Mouse (Mus musculus) thymus, postnatal 36 days (tissue): ENCODE measurements around the gene Hoxd11.
A peak's percentile ranks its signal among the peaks of the same experiment; 100 is the strongest.

ENCODE experiments used
- DNase-seq, 2 experiments: peaks; one replicate each; pipeline ENCODE4 v3.0.0; 2022; ENCODE audit warnings: mixed read lengths in 2 of 2

The Hoxd11 gene

GRCm38 (mm10) chr2:74710929-74711543, 31.7 kb downstream of the Hoxd11 start:
- DNase-seq, result no peak

GRCm38 (mm10) chr2:74711721-74712621, 32.6 kb downstream of the Hoxd11 start, which contains the start of the genes Hoxd3 and Hoxd4:
Hoxd3 (plus strand) TSS chr2:74711927.
Hoxd4 (plus strand) TSS chr2:74711929.
- DNase-seq, result no peak

DNA sequence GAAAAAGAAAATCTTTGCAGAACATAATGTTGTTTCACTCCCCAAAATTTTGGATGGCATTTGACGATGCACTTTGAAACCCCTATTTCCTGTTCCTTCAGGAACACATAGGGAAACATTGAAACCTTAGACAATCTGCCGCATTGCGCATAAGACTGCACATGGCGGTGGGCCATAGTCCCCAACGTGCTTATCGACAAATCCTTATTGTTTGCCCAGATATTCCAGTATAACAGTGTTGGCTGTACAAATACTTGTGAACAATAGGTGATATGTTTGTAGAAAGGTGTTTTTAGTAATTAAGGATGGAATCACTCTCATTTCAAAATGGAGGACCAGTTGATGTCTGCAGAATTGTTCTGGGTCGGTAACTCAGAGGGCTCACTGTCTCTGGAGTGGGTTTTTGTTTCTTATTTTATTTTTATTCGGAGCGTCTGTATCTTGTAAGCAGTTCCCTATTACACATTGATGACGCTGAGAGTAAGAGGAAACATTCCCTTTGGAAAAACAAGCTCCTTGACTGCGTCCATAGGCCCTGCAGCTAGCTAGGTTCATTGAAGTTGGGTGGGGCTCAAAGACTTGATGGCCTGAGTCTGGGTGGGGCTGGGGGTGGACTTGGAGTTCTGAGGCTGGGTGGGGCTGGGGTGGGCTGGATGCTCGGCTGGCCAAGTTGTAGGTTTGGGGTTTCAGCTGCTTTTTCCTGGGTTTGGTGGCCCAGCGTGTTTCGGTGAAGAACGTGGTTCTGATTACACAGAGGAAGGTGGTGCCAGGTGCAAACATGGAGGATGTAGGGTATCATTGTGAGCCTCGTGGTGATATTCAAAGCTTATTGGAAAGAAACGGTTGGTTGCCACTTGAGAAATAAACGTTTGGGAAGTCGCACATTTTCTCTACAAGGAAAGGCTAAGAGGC, 34.1 kb downstream of the Hoxd11 start:
- DNase-seq, result no peak

- no peak for DNase-seq
Observed at GRCm38 (mm10) chr2:74714156-74714789, 34.9 kb downstream of the Hoxd11 start.

GRCm38 (mm10) chr2:74714881-74715280, 35.5 kb downstream of the Hoxd11 start:
- no peak for DNase-seq

DNA sequence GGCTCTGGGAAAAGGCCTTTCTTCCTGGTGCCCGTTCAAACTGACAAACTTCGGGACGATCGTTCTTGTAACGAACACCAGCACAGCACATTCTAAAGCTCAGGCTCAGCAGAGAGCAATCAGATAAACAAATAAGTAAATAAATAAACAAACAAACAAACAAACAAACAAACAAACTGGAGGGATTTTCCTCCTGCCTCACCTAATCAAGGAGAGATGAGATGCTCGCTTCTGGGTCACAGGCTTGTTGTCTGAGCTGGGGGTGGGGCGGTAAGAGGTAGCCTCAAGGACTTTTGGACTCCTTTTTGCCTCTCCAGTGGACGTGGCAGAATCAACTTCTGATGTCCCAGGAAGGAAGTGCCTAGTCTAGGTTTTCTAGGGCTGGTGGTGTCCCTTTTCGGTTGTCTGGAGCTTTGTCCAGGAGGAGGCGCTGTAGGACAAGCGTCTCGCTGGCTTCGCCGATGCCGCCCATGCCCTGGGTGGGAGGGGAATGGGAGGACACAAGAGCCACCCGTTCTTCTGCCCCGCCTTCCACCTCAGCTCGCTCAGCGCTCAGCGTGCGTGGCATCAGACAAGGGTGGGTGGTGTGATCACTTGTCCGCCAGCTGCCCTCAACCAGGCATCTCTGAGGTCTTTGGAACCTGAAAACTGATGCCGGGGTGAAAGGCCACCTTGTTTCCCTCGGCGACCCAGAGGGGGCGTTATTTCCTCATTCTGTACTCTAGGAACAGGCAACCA, 36.3 kb downstream of the Hoxd11 start:
- DNase-seq, result peak; percentile 71 to 74

- DNase-seq, result no peak
Observed at GRCm38 (mm10) chr2:74720384-74720783, 41.0 kb downstream of the Hoxd11 start.

- no peak for DNase-seq
Observed at GRCm38 (mm10) chr2:74720955-74721491, 41.7 kb downstream of the Hoxd11 start.

- DNase-seq, result no peak
Observed at GRCm38 (mm10) chr2:74721882-74722281, 42.5 kb downstream of the Hoxd11 start.

DNA sequence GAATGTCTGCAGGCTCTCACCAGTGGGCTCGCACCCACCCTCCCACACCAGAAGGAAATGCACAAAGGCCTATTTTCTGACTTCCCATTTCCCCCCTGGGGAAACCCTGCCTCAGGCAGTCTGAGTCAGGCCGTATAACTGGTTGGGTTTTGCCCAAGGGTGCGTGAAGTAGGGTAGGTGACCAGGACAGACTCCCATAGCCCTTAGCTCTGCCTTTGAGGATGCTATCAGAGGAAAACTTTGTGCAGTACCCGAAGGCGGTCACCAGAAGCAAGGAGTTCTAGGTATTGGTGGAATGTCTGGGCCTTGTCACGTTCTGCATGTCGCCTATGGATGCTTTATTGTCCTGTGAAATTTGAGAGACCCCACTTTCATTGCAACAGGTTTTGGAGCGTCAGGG, 43.6 kb downstream of the Hoxd11 start:
- no peak for DNase-seq

DNA sequence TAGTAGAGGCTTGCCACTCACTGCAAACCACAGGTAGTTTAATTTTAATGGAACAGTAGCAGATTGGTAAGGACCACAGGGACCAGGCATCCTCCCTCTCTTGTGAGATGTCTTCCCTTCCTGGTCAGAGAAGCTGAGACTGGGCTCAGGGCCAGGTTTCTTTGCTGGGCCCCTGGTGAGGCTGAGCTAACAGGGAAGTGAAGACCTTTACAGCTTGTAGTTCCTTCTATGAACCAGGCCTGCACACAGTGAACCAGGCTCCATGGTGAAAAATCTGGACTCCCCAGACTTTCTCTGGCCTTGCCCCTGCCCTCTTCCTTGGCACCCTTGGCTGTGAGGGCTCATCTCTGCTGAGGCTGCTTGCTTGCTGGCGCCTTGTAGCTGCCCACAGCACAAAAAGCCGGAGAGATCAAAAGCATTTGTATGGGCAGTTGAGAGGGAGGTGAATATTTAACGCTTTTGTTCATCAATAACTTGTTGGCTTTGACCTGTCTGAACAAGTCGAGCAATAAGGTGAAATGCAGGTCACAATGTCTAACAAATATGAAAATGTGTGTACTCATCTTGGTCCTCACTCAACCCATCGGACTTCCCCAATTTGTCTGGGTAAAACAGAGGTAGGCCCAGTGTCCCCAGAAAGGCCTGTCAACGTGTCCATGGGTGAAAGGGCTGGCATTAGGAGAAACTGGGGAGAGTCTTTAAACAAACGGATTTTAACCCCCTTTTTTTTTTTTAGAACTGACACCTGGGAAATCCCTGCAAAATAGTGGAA, 45.1 kb downstream of the Hoxd11 start:
- no peak for DNase-seq

- DNase-seq, result no peak
Observed at GRCm38 (mm10) chr2:74725171-74725570, 45.8 kb downstream of the Hoxd11 start.

DNA sequence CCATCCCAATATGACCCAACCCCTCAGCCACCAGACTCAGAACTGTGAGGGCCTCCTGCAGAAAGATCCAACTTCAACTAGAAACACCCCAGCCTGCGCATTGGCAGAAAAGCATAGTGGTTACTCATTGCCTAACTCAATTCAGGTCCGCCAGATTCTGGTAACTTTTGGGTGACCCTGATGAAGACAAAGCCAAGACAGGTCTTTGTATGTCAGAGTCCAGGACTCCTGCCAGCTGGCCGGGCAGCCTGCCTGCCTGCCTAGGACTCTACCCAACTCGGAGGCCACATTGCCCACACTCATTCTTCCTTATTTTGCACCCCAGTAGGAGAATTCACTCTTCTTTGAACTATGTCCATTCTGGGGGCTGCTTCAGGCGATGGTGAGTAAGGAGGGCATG, 47.2 kb downstream of the Hoxd11 start, which contains the start of gene Gm28230:
Gene Gm28230 (plus strand): TSS at position 178 of the 400 bp plus-strand sequence.
- no peak for DNase-seq

DNA sequence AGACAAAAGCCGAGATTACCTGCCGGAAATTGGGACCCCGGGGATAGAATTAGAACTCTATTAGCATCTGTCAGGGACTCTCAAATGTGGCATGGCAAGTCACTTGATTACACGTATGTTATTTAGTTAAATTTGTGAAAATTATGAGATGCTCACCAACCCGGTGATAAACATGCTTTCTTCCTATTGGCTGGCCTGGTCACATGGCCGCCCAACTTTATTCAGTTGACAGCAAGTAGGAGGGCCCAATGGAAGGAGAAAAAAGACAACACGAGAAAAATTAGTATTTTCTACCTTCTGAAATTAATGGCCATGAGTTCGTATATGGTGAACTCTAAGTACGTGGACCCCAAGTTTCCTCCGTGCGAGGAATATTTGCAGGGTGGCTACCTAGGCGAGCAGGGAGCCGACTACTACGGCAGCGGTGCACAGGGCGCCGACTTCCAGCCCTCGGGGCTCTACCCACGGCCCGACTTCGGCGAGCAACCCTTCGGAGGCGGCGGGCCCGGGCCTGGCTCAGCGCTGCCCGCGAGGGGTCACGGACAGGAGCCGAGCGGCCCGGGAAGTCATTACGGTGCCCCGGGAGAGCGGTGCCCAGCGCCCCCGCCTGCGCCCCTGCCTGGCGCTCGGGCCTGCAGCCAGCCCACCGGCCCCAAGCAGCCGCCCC, 47.7 kb downstream of the Hoxd11 start:
- DNase-seq, result no peak

GRCm38 (mm10) chr2:74727640-74728302, 48.4 kb downstream of the Hoxd11 start:
- no peak for DNase-seq

DNA sequence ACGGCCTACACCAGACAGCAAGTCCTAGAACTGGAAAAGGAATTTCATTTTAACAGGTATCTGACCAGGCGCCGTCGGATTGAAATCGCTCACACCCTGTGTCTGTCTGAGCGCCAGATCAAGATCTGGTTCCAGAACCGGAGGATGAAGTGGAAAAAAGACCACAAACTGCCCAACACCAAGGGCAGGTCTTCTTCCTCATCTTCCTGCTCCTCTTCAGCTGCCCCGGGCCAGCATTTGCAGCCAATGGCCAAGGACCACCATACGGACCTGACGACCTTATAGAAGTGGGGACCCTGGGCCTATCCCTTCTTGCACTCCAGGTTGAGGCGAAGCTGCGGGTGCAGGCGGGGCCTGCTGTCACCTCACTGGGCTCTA, 48.9 kb downstream of the Hoxd11 start:
- DNase-seq, result no peak

- no peak for DNase-seq
Observed at GRCm38 (mm10) chr2:74730331-74730730, 51.0 kb downstream of the Hoxd11 start.

DNA sequence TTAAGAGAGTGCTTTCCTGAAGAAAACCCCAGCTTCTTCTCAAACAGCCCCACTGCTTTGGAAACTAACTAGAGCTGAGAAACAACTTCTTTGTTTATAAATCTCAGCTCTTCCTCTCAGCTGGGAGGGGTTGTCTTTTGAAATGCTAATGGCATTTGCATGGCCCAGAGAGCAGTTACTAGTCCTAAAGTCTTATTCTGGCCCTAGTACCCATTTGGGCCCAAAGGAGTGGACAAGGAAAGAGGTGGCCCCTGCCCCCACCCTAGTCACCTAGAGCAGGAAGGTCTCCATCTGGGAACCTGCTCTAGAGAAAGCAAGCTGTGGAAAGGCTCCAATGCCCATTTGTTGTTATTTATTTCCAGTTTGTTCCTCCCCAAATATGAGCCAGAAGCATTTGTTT, 51.7 kb downstream of the Hoxd11 start:
- no peak for DNase-seq

DNA sequence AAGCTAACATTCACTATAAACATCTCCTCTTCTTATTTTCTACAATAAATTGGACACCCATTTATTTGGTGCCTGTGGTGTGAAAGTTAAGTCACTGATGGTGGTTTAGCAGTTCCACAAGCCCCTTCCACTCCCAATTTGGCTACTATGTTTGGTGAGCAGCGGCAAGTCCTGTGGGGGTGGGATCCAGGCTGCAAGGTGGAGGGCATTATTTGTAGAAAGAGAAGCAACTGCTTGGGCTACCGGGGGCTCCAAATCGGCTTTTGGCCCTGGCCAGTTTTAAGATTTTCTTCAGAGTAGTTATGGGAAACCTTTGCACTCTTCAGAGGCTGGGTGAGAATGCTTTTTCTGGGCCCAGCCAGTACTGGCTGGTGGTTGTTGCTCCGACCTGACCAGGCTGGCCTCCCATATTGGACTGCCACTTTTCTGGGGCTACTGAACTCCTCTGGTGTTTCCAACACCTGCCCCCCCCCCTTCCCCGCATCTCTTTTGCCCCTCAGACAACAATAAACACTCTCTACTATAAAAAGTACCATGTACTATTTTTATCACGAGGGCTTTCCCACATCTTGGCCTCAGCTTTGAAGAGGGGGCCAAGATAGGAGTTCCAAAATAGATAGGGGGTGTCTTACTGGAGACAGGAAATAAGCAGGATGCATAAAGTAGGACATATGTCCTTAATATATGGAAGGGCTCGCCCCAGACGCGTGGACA, 52.6 kb downstream of the Hoxd11 start:
- DNase-seq, result no peak
